Mouse (Mus musculus) CH12F3 (cell line): ENCODE results near the gene Gm6351.
"Not testable (repeated sequence)": the region's sequence is repeated elsewhere in the genome, so short reads cannot be mapped to it uniquely, and the experiment has no call there.

Source experiments
- in situ Hi-C: fragments of 300-500 bp; cut with MboI; formaldehyde crosslinking; loops from 2 replicates; pipeline ENCODE4 v1.14.3; 2020; ENCODE audit warnings: low sequenced_read_pairs

The Gm6351 gene

DNA sequence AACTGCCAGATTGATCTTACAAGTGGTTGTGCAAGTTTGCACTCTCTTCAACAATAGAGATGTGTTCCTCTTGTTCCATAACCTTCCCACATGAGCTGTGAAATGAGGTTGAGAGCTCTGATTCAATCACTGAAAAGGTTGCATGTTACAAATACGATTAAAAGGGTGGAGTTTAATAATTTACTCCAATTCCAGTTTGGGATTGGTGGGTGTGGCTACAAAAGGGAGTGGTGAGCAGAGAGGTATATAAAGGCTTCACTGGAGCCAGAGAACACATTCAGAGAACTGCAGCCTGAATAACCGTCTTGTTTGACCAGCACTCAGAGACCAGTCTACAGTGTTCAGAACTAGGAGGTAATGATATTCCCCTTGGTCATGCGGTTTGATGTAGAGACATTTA is at the start of gene Gm6351:
Gm6351 (plus strand) TSS at position 301 of the 400 bp plus-strand sequence.
- in situ Hi-C loops, result not testable (repeated sequence)

- in situ Hi-C loops, result not testable (repeated sequence)
Measured at GRCm38 (mm10) chr5:94070445-94070844, 5.7 kb upstream of the Gm6351 start, which contains the start of gene BC061212. Gene BC061212 (minus strand): TSS chr5:94070545.
